Mouse (Mus musculus) heart, adult 18-20 months (tissue): ENCODE data around the gene Dnah14. TPM values are rescaled to one million over a fixed set of nuclear protein-coding genes. Genes with fewer than 3 reads are reported as not detected.
A peak's percentile ranks its signal among the peaks of the same experiment; 100 is the strongest.

Experiments used
- DNase-seq, 2 experiments: peaks; one replicate each; pipeline ENCODE4 v3.0.0; 2021 to 2022; ENCODE audit warnings: mixed read lengths in 1 of 2
- long read RNA-seq, 2 experiments: library from polyadenylated mRNA; stranded (forward); transcript quantifications; one replicate each; pipeline ENCODE4 v2.0.0; 2021
- total RNA-seq, 2 experiments: library from RNA; stranded (reverse); gene quantifications; 2 replicates each; pipeline ENCODE4 v1.2.3; 2021

Dnah14 gene
- total RNA-seq, result not detected
- long read RNA-seq, experiment 1, result 0 reads
- long read RNA-seq, experiment 2, result 0 reads

DNA sequence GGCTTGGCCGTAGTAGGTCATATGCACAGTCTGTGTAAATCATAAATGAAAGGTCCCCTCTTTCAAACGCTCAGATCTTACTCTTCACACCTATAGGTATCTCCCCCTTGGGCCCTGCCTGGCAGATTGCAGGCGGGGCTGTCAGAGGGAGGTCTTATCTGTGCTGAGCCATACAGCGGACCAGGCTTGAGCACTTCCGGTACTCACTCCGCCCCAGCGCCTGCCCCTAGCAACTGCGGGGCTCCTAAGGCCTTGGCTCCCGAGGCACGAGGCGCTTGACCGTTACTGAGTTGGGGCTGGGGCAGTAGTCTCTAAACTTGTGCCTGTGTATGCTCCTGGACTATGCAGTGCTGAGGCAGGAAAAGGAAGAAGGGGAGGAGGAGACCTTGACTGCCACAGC is at the start of gene Dnah14:
TSS of gene Dnah14 (plus strand) at position 238 of the 400 bp plus-strand sequence.
- DNase-seq, result no peak

- peak; percentile 88 for DNase-seq
These were observed 47.0 kb upstream of the Dnah14 start for GRCm38 (mm10) chr1:181529368-181529767.

- DNase-seq, result no peak
These were observed 41.0 kb upstream of the Dnah14 start for GRCm38 (mm10) chr1:181535165-181535873.

GRCm38 (mm10) chr1:181537627-181538525 is 38.5 kb upstream of the Dnah14 start:
- no peak for DNase-seq

- DNase-seq, result no peak
These were observed 36.3 kb upstream of the Dnah14 start for GRCm38 (mm10) chr1:181539846-181540769.

- peak in 1 of 2 experiments; percentile 37 for DNase-seq
These were observed 32.5 kb upstream of the Dnah14 start for GRCm38 (mm10) chr1:181543711-181544383.

DNA sequence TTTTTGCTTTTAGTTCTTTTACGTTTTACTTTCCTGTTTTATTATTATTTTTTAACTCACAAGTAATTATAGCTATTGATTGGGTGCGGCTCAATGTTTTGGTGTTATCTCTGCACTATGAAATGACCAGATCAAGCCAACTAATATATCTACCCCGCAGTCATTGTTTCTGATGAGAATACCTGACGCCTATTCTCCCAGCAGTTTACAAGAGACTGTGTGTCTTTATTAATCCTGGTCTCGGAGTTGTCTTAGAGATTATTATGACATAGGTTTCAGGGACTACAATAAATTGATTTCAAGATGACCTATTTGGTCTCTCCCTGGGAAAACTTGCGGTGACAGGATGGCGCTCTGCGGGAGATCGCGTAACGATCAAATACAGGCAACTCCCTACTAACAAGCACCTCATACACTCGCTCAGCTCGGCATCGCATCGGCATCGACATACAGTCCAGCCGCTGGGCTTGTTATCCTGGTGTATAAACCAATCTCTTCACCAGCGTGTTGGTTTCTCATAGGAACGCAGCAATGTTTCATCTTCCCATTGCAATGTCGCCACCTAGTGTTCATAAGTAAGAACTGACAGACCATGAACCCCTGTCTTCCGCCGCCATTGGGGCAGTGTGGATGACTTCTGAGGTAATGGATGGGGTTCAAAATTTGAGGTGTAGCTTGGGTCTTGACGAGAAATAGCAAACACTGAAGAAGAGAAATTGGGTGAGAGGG is 31.2 kb upstream of the Dnah14 start:
- DNase-seq, result peak; percentile 60 to 78

GRCm38 (mm10) chr1:181549987-181550386 is 26.4 kb upstream of the Dnah14 start:
- DNase-seq, result no peak

DNA sequence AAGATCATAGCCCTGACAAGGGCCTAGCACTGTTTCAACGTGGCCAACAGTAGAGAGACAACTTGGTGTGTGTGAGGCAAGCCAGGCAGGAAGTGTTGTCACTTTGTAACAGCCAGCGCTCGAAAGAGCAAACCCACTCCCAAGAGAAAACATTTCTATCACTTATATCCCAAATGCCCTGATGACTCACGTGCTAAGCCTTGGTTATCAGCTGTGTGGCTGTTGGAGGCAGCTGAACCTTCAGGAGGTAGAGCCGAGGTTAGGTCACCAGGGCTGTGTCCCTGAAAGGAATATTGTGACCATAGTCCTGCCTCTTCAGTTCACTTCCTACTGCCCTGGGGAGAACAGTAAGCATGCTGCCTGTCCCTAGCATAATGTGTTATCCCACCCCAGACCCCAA is 25.5 kb upstream of the Dnah14 start:
- DNase-seq, result no peak

GRCm38 (mm10) chr1:181552533-181553410 is 23.6 kb upstream of the Dnah14 start:
- DNase-seq, result peak in 1 of 2 experiments; percentile 36

DNA sequence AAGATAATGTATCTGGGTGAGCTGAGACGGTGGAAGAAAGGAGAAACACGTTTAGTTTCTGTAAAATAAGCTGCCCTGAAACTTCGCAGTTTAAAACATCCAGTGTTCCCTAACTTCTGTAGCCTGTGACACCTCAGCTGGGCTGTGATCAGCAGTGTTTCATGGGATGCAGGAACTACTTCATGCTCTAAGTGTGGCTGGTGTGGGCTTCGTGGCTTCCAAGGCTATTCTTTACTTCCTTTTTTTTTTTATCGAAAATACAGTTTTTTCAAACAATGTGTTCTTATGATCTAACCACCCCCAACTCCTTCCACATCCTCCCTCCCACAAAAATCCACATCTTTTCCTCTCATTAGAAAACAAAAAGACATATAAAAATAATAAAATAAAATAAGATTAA is 20.9 kb upstream of the Dnah14 start:
- no peak for DNase-seq

- no peak for DNase-seq
These were observed 16.7 kb upstream of the Dnah14 start for GRCm38 (mm10) chr1:181559655-181560054.

- no peak for DNase-seq
These were observed 16.0 kb upstream of the Dnah14 start for GRCm38 (mm10) chr1:181560325-181560724.

GRCm38 (mm10) chr1:181560896-181561767 is 15.2 kb upstream of the Dnah14 start:
- no peak for DNase-seq

DNA sequence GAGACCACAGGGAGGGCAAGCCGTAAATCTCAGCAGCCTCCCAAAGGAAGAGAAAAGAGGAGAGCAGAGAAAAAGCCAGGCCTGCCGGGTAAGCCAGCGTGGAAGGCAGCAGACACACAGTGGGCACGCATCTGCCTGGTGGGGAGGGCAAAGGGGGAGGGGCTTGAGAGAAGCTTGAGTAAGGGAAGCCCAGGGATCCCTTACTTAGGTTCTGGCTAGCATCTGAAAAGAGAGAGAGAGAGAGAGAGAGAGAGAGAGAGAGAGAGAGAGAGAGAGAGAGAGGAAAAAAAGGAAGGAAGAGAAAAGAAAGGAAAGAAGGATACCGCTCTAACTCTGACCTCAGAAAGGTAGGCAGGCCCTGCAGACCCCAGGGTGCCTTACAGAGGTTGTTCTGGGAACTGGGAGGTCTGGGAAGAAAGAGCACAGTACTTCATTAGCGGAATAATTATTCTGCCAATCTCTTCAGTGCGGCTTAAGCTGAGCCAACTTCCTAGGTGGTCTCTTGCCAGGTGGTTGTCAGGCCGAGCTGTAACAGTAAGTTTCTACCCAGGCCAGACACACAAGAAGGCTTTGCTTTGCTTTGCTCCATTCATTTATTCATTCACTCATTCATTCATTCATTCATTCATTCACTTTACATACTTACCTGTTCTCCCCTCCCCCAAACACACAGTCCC is 14.5 kb upstream of the Dnah14 start:
- no peak for DNase-seq

DNA sequence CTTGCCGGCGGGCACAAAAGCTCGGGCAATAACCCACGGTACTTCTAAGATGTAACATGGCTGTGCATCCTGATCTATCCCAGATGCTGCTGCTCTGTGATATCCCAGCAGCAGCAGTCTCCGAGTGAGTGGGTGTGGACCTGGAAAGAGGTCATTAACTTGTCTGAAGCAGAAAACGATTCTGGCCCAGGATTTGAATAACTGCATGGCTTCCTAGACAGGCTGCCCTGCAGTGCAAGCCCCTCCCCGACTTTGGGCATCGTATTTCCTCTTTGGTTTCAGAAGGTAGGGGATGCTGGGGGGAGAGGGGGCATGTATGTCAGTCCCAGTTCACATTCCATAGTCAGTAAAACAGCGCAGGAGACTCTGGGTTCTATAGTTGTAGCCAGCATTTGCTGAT is 6.9 kb upstream of the Dnah14 start:
- DNase-seq, result no peak

- DNase-seq, result no peak
These were observed 6.8 kb downstream of the Dnah14 start for GRCm38 (mm10) chr1:181583152-181583551.

DNA sequence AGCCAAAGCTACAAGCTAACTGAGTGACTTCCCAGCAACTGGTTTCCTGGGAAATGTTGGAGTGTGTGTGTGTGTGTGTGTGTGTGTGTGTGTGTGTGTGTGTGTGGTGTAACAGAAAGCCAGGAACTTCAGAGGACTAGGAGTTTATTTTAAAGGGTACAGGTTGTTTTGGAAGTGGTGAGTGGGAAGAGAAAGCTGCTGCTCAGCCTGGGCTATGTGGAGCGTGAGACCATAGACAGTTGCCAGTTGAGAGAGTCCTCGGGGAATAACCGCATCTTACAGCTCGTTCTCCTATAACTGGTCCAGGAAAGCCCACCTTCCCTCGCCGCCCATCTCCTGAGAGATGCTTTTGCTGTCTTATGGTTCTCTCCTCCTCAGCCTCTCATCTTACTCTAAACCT is 12.8 kb downstream of the Dnah14 start:
- DNase-seq, result no peak
